Mouse (Mus musculus): Measurements from ENCODE around the gene Dnase2a.

Gene Dnase2a

DNA sequence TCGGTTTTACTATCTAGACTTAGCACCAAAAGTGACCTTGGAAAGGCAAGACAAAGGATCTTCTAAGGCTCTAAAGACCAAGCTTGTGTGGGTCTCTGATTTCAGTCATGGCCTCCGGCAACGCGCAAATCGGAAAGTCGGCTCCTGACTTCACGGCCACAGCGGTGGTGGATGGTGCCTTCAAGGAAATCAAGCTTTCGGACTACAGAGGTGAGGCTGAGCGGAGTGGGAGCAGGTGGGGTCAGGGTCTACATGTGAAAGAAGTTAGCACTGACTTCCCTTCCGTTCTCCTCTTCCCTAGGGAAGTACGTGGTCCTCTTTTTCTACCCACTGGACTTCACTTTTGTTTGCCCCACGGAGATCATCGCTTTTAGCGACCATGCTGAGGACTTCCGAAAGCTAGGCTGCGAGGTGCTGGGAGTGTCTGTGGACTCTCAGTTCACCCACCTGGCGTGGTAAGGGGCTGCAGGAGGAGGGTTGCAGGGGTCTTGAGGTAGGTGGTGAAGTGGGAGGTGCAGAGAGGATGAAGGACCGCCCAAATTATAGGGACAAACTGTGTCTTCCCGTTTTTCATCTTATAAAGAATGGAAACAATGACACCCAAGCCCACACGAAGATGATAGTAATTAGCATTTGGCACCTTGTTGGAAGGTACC is 61.9 kb downstream of the Dnase2a start:
- DNase-seq (ENCODE audit: low read depth, low spot score): no peak

DNA sequence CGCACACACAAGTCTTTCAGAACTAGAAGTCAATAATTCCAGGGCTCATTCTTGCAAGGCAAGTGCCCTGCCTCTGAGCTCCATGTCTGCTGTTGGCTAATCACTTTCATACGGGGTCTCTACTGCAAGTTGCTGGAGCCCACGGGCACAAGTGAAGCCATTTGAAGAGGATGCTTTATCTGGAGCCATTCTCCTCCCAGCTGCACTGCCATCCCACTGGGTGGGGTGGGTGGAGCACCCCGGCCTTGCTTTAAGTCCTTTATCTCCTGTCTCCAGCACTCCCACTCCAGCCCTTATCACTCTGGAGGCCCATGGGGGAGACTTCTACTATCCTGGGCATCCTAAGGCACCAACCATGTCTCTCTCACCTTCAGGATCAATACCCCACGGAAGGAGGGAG is 62.6 kb downstream of the Dnase2a start:
- DNase-seq (ENCODE audit: low read depth, low spot score): no peak
